Mouse (Mus musculus) midbrain, embryonic 14.5 days (tissue): Measurements from ENCODE around the gene Kmt2e. TPM values are rescaled to one million over a fixed set of nuclear protein-coding genes. Genes with fewer than 3 reads are reported as not detected.

Source experiments
- ATAC-seq: fragments of 200-750 bp; cut with Nextera tagmentation; 2 replicates; pipeline ENCODE4 v1.8.0; 2017; ENCODE audit warnings: moderate number of reproducible peaks, moderate library complexity; ENCODE audit not compliant: low FRiP score, low TSS enrichment
- DNase-seq: peaks from one replicate; pipeline ENCODE4 v3.0.0-alpha.2; 2015
- H3K27ac ChIP-seq: fragments of 300-500 bp; sonication (generic); replicated peaks from 2 replicates; pipeline ENCODE4 v1.5.1; 2014; ENCODE audit warnings: mild to moderate bottlenecking, low read depth, low read length, moderate library complexity
- H3K27me3 ChIP-seq: fragments of 300-500 bp; sonication (generic); 2 replicates; pipeline ENCODE4 v1.6.1; 2014; ENCODE audit warnings: low read length, control low read depth, mixed read lengths; ENCODE audit not compliant: control insufficient read depth, insufficient read depth
- H3K36me3 ChIP-seq: fragments of 300-500 bp; sonication (generic); 2 replicates; pipeline ENCODE4 v1.6.1; 2014; ENCODE audit warnings: low read length, control low read depth; ENCODE audit not compliant: control insufficient read depth, insufficient read depth
- H3K4me1 ChIP-seq: fragments of 300-500 bp; sonication (generic); 2 replicates; pipeline ENCODE4 v1.6.1; 2014; ENCODE audit warnings: mild to moderate bottlenecking, antibody characterized with exemption, low read length, control low read depth; ENCODE audit not compliant: control insufficient read depth, insufficient read depth
- H3K4me2 ChIP-seq: fragments of 300-500 bp; sonication (generic); 2 replicates; pipeline ENCODE4 v1.6.1; 2014; ENCODE audit warnings: mild to moderate bottlenecking, low read length, moderate library complexity
- H3K4me3 ChIP-seq: fragments of 300-500 bp; sonication (generic); replicated peaks from 2 replicates; pipeline ENCODE4 v1.5.1; 2014; ENCODE audit warnings: low read depth, low read length
- H3K9ac ChIP-seq: fragments of 300-500 bp; sonication (generic); replicated peaks from 2 replicates; pipeline ENCODE4 v1.6.1; 2014; ENCODE audit warnings: mild to moderate bottlenecking, low read length, moderate library complexity
- H3K9me3 ChIP-seq: fragments of 300-500 bp; sonication (generic); 2 replicates; pipeline ENCODE4 v1.6.1; 2016; ENCODE audit warnings: low read length, control low read depth, mixed read lengths; ENCODE audit not compliant: control insufficient read depth
- WGBS: fragments of 180-500 bp; shearing (Covaris S2); extraction: QIAGEN DNeasy Blood & Tissue Kit; methylation state at CpG from one replicate; pipeline ENCODE4 v1.1.7; 2014; 5-methylcytosine and 5-hydroxymethylcytosine counted together
- polyA plus RNA-seq: library from polyadenylated mRNA; unstranded; fragments of >200 nt; fragmentation: Nextera tagmentation; extraction: Ambion mirVana; gene quantifications from 2 replicates; pipeline ENCODE4 v1.2.1, GENCODE M21; 2014

The Kmt2e gene
- polyA plus RNA-seq, 1 experiment from 2014 or later, result 152 TPM

DNA sequence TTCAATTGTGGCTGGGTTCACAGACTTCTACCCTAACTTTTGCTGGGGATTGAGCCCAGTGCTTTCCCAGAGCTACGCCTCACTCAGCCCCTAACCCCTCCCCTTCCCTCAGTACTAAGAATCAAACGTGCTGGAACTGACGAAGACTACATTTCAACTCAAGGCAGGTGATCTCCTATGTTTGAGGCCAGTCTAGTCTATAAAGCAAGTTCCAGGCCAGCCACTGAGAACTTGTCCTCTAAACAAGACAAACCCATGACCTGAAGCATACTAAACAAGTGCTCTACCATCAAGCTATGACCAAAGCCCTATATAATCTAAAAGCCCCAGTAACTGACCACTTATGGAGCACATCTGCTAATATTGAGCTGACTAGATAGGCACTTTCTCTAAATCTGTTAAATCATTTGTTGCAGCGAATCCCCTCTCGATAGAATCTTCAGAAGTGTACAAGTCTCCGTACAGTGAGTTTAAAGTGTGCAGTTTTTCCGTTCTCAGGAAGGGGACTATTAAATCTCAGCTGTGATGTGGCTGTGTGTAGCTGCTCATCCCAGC is 14.5 kb upstream of the Kmt2e start:
- peaks cover 50% of the 10 kb centered on the region for H3K4me1 ChIP-seq
- H3K4me2 ChIP-seq, result peak overlapping the region; percentile 76
- DNase-seq (no peak), ATAC-seq (no peak)
- peak overlapping the region; percentile 68; the same call in 1 of the 2 replicates for H3K9ac ChIP-seq
- H3K27me3 ChIP-seq, result no peaks in the 10 kb centered on the region
- no peaks in the 10 kb centered on the region for H3K9me3 ChIP-seq
- H3K4me3 ChIP-seq, result no peak overlapping the region
- WGBS, result 28% methylated on average over 7 of the region's 7 CpGs
- peaks cover 15% of the 10 kb centered on the region; the same call in 1 of the 2 replicates for H3K36me3 ChIP-seq
- peak overlapping the region; percentile 97; the same call in 1 of the 2 replicates for H3K27ac ChIP-seq

DNA sequence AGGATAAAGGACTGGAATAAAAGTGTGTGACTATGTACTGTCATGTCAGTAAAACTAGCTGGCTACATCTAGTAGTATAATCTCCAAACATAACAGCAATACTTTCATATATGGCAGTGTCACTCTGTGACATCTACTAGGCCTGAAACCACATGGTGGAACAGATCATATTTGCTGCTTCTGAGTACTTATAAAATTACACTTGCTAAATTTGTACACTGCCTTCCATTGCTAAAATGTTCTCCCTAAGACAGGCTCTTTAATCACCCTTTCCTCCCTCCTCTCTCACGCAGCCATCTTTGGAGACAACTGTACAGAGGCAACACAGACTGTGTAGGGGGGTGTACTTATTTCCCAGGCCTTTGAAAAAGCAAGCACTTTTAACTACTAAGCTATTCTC is 13.8 kb upstream of the Kmt2e start:
- 52% methylated on average over 1 of the region's 1 CpGs for WGBS
- Histone ChIP-seq H3K9me3 (no peaks in the 10 kb centered on the region), H3K4me3 (no peak overlapping the region), H3K27ac (0 out of 2 replicates have a peak overlapping the region, but pooled peaks have one; percentile 16), H3K36me3 (peaks cover 18% of the 10 kb centered on the region; the same call in 1 of the 2 replicates), H3K9ac (no peak overlapping the region), H3K27me3 (no peaks in the 10 kb centered on the region), H3K4me2 (no peak overlapping the region), H3K4me1 (peaks cover 43% of the 10 kb centered on the region)
- DNase-seq (no peak), ATAC-seq (no peak)

DNA sequence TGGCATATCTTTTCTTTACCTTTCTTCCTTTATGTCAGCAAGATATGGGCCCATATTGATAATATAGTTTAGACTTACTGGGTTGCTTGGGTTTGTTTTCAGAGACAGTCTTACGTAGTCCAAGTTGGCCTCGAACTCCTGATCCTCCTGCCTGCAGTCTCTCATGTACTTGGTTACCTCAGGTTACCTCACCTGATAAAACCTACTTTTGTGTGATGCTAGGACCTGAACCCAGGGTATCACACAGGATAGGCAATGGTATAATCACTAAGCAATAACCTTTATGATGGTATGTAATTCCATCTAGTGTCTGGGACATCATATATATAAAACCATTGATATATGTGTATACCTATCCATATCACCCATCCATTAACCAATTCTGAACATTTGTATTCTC is 12.8 kb upstream of the Kmt2e start:
- ATAC-seq (no peak), DNase-seq (no peak)
- 90% methylated on average over 2 of the region's 2 CpGs for WGBS
- no peak overlapping the region for H3K4me2 ChIP-seq
- no peak overlapping the region for H3K4me3 ChIP-seq
- H3K9me3 ChIP-seq, result no peaks in the 10 kb centered on the region
- H3K27me3 ChIP-seq, result no peaks in the 10 kb centered on the region
- H3K27ac ChIP-seq, result no peak overlapping the region
- peaks cover 18% of the 10 kb centered on the region; the same call in 1 of the 2 replicates for H3K36me3 ChIP-seq
- H3K9ac ChIP-seq, result no peak overlapping the region
- H3K4me1 ChIP-seq, result peaks cover 40% of the 10 kb centered on the region

DNA sequence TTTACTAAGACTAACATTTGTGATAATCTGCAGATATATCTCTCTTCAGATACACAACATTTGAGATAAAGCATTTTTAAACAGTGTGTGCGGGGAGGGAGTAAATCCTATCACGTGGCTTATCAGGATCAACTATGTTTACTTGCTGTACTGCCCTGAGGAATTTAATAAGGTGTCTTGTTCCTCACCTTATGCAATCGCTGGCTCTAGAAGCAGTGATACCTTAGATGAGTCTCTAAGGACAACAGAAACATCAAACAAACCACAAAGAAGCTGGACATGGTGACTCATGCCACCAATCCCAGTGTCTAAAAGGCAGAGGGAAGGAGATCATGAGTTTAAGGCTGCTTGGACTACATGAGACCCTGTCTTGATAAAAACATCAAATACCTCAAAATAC is 11.2 kb upstream of the Kmt2e start:
- 77% methylated on average over 3 of the region's 3 CpGs for WGBS
- H3K36me3 ChIP-seq, result peaks cover 12% of the 10 kb centered on the region; the same call in 1 of the 2 replicates
- DNase-seq (no peak), ATAC-seq (no peak)
- no peak overlapping the region for H3K27ac ChIP-seq
- peaks cover 41% of the 10 kb centered on the region for H3K4me1 ChIP-seq
- H3K4me2 ChIP-seq, result no peak overlapping the region
- H3K9me3 ChIP-seq, result no peaks in the 10 kb centered on the region
- no peaks in the 10 kb centered on the region for H3K27me3 ChIP-seq
- no peak overlapping the region for H3K4me3 ChIP-seq
- no peak overlapping the region for H3K9ac ChIP-seq

DNA sequence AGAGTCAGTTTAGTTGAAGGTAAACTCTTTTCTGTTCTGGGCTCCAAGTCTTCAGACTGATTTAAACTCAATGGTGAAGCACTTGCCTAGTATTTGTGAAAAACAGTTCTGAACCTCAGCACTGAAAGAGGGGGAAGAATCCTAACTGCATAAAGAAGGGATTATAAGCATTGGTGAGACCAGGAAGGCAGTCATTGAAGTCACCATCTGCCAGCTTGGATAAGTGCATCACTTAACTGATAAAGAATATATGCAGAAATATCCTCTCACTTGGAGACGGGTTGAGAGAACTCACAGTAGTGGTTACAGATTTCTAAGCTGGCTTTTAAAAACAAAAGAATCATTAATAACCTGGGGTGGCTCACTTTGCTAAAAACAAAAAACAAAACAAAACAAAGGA is 6.7 kb upstream of the Kmt2e start:
- Histone ChIP-seq H3K36me3 (peaks cover 9% of the 10 kb centered on the region; the same call in 1 of the 2 replicates), H3K9ac (no peak overlapping the region), H3K9me3 (no peaks in the 10 kb centered on the region), H3K4me3 (no peak overlapping the region), H3K4me1 (peaks cover 40% of the 10 kb centered on the region), H3K27ac (no peak overlapping the region), H3K27me3 (no peaks in the 10 kb centered on the region), H3K4me2 (peak overlapping the region; percentile 94; the same call in 1 of the 2 replicates)
- 34% methylated on average over 1 of the region's 1 CpGs for WGBS
- ATAC-seq (no peak), DNase-seq (no peak)

DNA sequence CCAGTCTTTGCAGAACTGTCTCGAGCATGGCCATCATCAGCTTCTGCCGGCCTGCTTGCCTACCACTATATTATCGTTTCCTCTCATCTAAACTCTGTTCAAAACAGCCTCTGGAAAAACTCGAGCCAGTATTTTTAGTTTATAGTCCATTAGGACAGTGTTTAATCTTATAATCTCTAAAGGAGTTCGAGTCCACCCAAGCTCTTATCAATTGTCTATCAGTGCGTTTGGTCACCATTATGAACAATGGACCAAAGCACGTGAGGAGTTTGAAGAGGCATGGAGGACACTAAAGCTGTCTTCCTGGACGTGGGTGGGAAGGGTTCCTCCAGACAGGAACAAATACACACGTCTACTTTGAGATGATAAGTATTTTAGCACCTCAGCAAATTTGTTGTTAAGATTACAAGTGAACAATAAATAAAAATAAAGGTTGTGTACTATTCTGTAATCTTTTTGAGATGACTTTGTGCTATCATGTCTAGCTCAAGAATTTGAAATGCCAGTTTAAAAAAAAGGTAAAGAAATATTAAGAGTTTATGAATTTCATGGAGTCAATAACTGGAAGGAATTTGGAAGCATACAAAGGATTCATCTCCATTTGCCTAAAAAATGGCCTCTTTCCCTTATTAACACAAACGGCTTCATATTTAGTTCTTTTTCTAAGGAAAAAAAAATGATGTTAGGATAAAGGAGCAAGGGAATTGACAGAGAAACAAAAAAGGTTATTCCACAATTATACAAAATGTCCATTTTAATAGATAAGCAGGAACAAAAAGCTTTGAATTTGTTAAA is 3.0 kb upstream of the Kmt2e start:
- Histone ChIP-seq H3K27ac (peak overlapping the region; percentile 78), H3K4me1 (peaks cover 36% of the 10 kb centered on the region), H3K36me3 (no peaks in the 10 kb centered on the region), H3K4me3 (peak overlapping the region; percentile 100), H3K27me3 (no peaks in the 10 kb centered on the region), H3K9ac (peak overlapping the region; percentile 55), H3K4me2 (peak overlapping the region; percentile 94), H3K9me3 (no peaks in the 10 kb centered on the region)
- DNase-seq (peak; percentile 74), ATAC-seq (no peak)
- WGBS, result 10% methylated on average over 10 of the region's 10 CpGs

DNA sequence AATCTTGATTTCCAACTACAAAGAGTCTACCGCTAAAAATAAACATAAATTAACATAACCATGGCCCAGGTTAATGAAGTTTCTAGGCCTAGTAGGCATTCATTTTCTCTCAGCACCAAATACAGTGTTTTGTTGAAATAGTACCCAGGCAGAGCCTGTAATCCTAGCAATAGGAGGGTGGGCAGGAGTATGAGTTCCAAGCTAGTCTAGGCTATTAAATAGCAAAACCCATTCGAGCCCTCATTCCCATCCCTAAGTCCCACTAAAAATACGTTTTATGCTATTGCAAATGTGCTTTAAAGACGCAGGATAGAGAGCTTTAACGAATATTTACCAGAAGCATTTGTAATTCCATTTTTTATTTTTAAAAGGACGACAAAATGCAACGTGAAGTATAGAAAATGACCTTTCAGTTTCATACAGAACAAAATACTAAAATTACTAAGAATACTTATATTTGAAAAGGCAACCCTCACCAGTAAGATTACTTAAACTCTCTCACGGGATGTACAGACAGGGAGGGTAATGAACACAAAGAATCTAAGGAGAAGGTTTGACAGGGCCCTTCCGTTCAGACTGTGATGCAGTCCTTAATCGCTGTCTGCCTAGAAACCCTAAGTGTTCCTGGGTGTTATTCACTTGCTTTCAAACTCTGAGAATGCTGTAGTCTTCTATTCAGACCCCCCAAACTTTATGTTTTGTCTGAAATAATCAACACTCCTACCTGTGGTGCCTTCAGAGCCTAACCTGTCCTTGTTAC is 2.1 kb upstream of the Kmt2e start:
- H3K36me3 ChIP-seq, result no peaks in the 10 kb centered on the region
- H3K4me3 ChIP-seq, result peak overlapping the region; percentile 100
- ATAC-seq (no peak), DNase-seq (peak; percentile 59)
- no peaks in the 10 kb centered on the region for H3K27me3 ChIP-seq
- peak overlapping the region; percentile 94 for H3K4me2 ChIP-seq
- peak overlapping the region; percentile 100 for H3K27ac ChIP-seq
- H3K9me3 ChIP-seq, result no peaks in the 10 kb centered on the region
- H3K9ac ChIP-seq, result peak overlapping the region; percentile 100
- 2% methylated on average over 10 of the region's 10 CpGs for WGBS
- peaks cover 34% of the 10 kb centered on the region for H3K4me1 ChIP-seq

DNA sequence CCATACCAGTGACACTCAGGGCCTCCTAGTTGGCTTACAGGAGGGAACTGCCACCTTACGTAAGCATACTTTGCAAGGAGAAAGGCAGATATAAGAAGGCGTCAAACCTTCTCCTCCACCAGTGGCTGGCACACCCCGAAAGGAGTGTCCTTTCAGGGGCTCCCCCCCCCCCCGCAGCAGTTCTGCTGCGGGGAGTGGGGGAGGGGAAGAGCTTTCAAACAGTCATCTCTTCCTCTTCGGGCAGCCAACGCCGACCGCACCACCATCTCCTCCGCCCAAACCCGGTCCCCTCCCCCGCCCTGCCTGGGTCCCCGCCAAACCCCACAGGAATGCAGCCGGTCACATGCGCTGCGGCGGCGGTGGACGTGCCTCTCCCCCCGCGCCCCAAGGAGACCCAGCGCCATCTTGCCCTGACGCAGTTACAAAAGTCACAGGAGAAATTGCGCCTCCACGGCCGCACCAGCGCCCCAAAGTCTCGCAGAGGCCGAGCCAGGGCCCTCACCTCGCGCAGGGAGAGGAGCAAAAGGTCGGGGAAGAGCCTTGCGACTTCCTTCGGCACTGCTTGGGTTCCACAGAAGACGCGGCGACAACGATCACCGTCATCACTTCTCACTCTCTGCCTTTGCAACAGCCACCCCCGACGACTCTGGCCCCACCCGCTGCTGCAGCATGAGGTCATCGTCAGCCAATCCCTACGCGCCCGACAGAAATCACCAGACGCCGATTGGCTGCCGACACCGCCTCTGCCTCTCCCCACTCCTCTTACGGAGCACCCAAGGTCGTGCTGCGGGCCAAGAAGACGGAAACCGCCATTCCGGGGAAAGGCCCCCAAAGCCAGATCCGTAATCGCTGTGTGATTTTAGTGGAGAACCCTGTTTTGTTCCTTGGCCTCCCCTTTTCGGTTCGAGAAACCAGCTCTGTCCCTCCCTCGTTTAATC is 1.3 kb upstream of the Kmt2e start:
- Histone ChIP-seq H3K4me3 (peak overlapping the region; percentile 100), H3K36me3 (no peaks in the 10 kb centered on the region), H3K4me1 (peaks cover 27% of the 10 kb centered on the region), H3K27ac (peak overlapping the region; percentile 100), H3K4me2 (peak overlapping the region; percentile 94), H3K9ac (peak overlapping the region; percentile 100), H3K9me3 (no peaks in the 10 kb centered on the region), H3K27me3 (no peaks in the 10 kb centered on the region)
- DNase-seq (peak; percentile 96), ATAC-seq (peak; percentile 92)
- WGBS, result under 1% methylated on average over 60 of the region's 61 CpGs
